Mouse (Mus musculus): ENCODE measurements around the gene Sf3b1.

GRCm38 (mm10) chr1:55043164-55043563 lies 15.9 kb upstream of the Sf3b1 start:
- TF ChIP-seq CTCF (IDR thresholded peaks at IDR 0.05; ENCODE audit: extremely low read depth, insufficient read depth, insufficient read length, insufficient replicate concordance) (no peak), POLR2A (IDR thresholded peaks at IDR 0.05; ENCODE audit: low read depth, low read length) (no peak)

Data from spleen, adult 2 months (tissue).